Mouse (Mus musculus) megakaryocyte-erythroid progenitor cell, adult 5-6 weeks (primary cell): Measurements from ENCODE around the gene Srm. TPM values are rescaled to one million over a fixed set of nuclear protein-coding genes. Genes with fewer than 3 reads are reported as not detected.

Experiments
- ATAC-seq: replicated peaks from 2 replicates; pipeline ENCODE4 v1.8.0; 2016; ENCODE audit warnings: mild to moderate bottlenecking, inconsistent platforms; ENCODE audit not compliant: severe bottlenecking, poor library complexity, low FRiP score, low TSS enrichment
- total RNA-seq, 2 experiments: library from RNA; stranded (forward) in 1 of 2; stranded (reverse) in 1 of 2; fragments of 200-1000, 215-1000 nt in 1 of 2; fragments of >200 nt in 1 of 2; fragmentation: Nextera tagmentation in 1 of 2; gene quantifications; 2 replicates each; pipeline ENCODE4 v1.2.3; 2014 to 2017

The Srm gene
- total RNA-seq, 2 experiments from 2014 or later: 77.4 to 281 TPM

DNA sequence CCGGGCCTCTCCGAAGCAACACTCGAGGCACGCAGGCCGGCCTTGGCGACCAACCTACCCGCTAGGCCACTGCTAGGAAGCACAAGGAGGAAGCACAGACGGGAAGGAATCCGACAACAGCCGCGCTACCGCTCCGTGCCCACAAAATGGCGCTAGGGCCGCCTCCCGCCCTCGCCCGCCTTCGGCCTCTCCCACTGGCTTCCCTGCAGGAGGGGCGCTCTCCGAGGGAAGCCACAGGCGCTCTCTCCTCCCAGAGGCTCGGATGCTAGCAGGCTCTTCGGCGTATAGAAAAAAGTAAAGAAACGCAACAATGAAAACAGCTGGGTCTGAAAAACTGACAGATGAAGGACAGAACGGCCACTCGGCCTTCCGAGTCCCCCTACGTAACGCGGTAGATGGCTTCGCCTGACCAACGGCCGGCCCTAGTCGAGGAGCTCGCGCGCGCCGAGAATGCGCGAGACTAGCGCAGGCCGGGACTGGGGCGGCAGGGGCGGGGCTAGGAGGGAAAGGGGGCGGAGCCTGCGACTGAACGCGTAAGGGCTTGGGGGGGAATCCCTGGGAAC, 35.4 kb downstream of the Srm start, which contains the start of gene Tardbp:
TSS of gene Tardbp (minus strand) at position 397 of the 563 bp plus-strand sequence.
- peak; percentile 86 for ATAC-seq

DNA sequence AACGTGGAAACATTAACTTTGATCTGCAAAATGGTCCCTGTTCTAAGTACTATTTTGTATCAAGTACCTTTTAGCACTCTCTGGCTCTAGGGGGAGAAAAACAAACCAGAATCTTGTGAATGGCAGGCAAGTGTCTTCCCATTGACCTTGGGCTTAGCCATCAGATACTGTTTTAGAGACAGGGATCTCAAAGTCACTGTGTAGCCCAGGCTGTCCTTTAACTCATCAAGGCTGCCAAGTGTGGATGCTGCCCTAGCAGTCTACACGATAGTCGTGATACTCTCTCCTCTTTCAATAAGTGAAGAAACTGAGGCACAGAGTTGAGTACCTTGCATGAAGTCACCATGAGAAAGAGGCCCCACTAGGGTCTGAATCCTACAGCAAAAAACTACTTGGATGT, 35.9 kb downstream of the Srm start:
- 0 out of 2 replicates have a peak, but pooled peaks have one; percentile 7 for ATAC-seq

DNA sequence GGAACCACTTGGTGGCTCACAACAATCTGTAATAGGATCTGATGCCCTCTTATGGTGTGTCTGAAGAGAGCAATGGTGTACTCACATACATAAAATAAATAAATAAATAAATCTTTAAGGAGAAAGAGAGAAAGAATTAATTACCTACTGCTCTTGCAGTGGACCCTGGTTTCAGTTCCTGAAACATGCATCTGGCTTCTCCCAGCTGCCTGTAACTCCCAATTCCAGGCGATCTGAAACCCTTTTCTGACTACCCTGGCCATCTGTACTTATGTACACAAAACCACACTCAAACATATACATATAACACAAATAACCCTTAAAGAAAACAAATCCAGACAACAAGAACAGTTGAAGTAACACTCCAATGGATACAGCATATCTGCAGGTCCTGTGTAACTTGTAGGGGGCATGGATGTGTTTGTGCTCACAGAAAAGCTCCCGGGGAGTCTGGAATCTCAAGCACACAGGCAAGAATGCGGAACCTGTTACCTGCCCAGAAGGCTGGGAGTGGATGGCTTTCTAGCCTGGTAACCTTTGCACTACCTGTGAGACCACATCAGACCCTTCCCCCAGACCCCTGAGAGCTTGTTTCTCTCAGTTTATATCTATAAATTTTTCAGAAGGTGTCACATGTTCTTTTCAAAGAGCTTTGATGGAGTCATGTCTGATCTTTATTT, 40.9 kb downstream of the Srm start:
- ATAC-seq: no peak

DNA sequence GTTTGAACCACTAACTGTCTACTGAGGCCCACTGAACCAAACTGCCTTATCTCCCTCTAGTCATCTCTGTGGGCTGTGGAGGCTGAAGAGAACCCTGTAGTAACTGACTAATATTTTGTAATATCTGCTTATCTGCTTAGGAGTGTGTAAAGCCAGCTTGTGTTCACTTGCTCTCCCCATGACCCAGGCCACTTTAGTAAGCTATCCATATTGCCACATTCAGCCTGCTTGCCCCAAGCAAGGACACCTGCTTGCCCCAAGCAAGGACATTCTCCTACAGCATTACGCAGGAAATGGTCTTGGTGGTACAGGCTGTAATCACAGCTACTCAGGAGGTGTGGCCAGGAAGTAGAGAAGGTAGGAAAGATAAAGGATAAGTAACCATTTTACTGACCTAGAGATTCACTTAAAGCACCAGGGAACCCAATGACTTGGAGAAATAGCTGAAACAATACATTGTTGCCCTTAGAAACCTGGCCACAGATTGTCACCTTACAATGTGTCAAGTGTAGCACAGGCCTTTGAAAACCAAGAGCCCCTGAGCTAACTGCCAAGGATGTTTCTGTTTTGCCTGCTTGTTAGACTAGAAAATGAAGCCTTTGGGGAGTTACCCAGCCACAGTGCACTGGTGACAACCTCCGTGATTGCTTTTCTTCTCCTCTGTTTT, 42.2 kb downstream of the Srm start:
- peak; percentile 56 for ATAC-seq

DNA sequence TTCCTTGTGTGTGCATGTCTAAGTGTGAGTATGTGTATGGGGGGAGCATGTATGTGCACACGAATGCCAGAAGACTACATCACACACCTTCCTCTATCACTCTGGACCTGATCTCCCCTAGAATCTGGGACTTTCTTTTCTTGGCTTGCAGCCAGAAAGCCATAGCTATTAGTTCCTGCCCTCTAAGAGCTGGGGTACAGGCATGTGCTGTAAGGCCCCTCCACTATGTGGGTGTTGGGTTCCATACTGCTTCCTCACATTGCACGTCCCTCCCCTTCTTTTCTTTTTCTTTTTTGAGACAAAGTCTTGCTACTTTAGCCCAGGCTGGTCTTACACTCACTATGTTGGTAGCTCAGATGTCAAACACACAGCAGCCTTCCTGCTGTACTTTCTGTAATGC, 44.0 kb downstream of the Srm start:
- 0 out of 2 replicates have a peak, but pooled peaks have one; percentile 21 for ATAC-seq

DNA sequence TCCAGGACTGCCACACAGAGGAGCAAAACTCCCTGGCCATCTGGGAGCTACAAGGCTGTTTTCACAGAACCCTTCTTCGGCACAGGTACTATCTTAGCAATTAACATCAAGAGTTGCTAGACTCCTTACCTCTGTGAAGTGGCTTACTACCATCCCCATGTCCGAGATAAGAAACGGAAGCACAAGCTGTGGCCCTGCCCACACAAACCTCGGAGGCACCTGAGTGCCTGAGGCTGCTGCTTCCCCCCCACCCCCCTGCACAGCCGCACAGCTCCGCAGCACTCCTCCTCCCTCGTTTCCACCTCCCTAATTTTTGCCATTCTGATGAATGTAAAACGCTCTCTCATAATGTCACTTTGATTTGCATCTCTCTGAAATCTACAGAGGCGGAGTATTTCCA, 47.0 kb downstream of the Srm start:
- peak; percentile 67 for ATAC-seq

DNA sequence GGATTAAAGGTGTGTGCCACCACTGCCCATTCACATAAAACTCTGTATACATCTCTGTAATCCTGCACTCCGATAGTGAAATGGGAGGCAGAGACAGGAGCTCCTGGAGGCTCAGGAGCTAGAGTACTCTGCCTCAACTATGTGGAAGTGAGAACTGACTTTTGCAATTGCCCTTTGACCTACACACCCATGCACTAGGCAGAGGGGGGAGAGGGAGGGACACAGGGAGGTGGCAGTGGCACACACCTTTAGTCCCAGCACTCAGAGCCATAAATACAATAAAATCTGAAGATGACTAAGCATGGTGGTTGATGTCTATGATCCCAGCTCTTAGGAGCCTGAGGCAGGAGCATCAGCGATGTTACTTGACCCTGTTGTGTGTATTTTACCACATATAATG, 48.2 kb downstream of the Srm start:
- no peak for ATAC-seq

DNA sequence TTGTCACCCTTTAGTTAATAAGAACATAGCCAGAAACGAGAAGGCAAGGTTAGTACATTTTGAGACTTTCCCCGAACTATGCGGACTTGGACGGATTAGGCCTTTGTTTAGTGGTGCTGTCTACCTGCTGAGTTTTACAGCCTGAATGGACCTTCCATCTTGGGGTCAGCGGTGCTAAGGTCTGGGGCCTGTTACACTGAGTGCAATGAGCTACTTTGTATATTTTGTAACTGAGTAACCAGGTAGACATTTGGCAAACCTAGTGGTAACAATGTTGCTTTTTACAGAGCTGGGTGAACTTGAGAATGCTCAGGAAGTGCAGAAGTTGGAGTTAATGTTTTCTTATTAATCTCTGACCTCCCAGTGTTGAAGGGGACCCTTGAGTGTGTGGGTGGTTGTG, 49.8 kb downstream of the Srm start:
- no peak for ATAC-seq

DNA sequence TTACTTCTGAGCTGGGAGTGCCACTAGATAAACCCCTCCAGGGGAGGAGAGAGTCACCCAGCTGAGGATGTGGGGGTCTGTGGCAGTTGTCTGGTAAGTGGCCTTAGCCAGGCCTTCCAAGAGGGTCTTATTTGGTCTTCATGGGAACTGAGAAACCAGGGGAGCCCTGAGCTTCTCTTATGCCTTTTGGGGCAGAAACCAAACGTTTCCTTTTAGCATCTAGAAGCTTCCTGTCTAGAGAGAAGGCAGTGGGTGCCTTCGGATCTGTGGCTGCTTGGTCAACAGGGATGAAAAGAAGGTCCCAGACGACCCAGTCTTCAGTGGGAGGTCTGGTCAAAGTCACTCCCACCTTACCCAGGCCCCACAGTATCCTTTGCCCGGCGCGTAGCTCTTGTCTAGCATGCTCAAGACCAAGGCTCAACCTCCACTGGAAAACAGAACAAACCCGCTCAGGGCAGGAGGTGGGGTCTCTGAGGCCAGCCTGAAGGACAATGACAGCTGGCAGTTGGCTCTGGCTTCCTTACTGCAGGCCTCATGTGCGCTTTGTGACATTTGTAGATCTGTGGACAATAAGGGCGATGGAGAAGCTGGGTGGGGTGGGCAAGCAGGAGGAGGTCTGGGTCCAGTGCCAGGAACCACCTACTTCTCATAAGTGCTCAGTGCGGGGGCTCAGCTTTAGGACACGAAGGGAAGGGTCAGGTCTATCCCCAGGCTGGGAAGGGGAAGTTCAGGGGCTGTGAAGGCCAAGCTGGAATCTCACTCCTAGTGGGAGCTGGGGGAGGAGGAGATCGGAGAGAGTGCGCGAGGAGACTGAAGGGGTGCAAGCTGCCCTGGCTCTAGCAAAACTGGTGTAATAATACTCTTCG, 52.2 kb downstream of the Srm start, which contains the start of gene Gm572:
TSS of gene Gm572 (plus strand) at position 27 of the 866 bp plus-strand sequence.
- peak; percentile 53 for ATAC-seq

DNA sequence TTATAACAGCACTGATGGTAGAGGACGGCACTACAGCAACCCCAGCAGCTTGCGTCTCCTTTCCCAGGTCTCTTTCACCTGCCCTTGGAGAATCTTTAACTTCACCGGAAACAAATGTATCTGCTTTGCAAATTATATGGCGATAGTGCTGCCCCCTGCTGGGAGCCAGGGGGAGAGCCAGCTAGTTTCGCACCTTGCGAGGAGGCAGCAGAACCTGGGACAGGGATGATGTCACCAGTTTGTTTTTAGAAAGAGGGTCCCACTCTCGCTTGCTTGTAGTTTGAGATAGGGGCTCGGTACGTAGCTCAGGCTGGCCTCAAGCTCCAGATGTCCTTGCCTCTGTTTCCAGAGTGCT, 52.8 kb downstream of the Srm start:
- peak; percentile 84 for ATAC-seq

Other genes starting within 250 kb of the Srm start
- gene Ubiad1, start 146.7 kb upstream of the Srm start, total RNA-seq (2014; fragmentation: Nextera tagmentation): 14.9 and 21.7 TPM in 2 replicates
- gene Ubiad1, start 146.7 kb upstream of the Srm start, total RNA-seq (2017): 10.1 and 12.9 TPM in 2 replicates
- gene Mtor, start 142.9 kb upstream of the Srm start, total RNA-seq (2014; fragmentation: Nextera tagmentation): 26.5 and 27.9 TPM in 2 replicates
- gene Mtor, start 142.9 kb upstream of the Srm start, total RNA-seq (2017): 9.1 and 12.2 TPM in 2 replicates
- gene Angptl7, start 91.0 kb upstream of the Srm start, total RNA-seq (2014; fragmentation: Nextera tagmentation): not detected in 2 replicates
- not detected in 2 replicates for gene Angptl7, start 91.0 kb upstream of the Srm start, total RNA-seq (2017)
- gene Exosc10, start 33.1 kb upstream of the Srm start, total RNA-seq (2014; fragmentation: Nextera tagmentation): 69.1 and 70.6 TPM in 2 replicates
- 54.7 and 66.6 TPM in 2 replicates for gene Exosc10, start 33.1 kb upstream of the Srm start, total RNA-seq (2017)
- not detected in 2 replicates for gene Masp2, start 11.1 kb downstream of the Srm start, total RNA-seq (2014; fragmentation: Nextera tagmentation)
- gene Masp2, start 11.1 kb downstream of the Srm start, total RNA-seq (2017): 0.33 TPM in 1 of 2 replicates, not detected in the other
- gene Tardbp, start 35.5 kb downstream of the Srm start, total RNA-seq (2014; fragmentation: Nextera tagmentation): 456 and 583 TPM in 2 replicates
- 804 and 881 TPM in 2 replicates for gene Tardbp, start 35.5 kb downstream of the Srm start, total RNA-seq (2017)
- not detected in 2 replicates for gene Gm572, start 51.8 kb downstream of the Srm start, total RNA-seq (2014; fragmentation: Nextera tagmentation)
- gene Gm572, start 51.8 kb downstream of the Srm start, total RNA-seq (2017): not detected in 2 replicates
- 0.55 and 0.96 TPM in 2 replicates for gene Casz1, start 212.9 kb downstream of the Srm start, total RNA-seq (2014; fragmentation: Nextera tagmentation)
- gene Casz1, start 212.9 kb downstream of the Srm start, total RNA-seq (2017): 0.27 and 0.75 TPM in 2 replicates